Mouse (Mus musculus): Measurements from ENCODE around the gene Usf2. TPM values are rescaled to one million over a fixed set of nuclear protein-coding genes. Genes with fewer than 3 reads are reported as not detected.

Usf2 gene
- polyA plus RNA-seq, 1 experiment from 2014 or later, result 12.4 TPM

- WGBS (ENCODE audit: insufficient replicate concordance), result 9% methylated on average over 41 of the region's 41 CpGs
- no peaks in the 10 kb centered on the region for H3K36me3 ChIP-seq (replicated peaks)
- H3K4me2 ChIP-seq, result peak overlapping the region; percentile 63
- peaks cover 27% of the 10 kb centered on the region for H3K27me3 ChIP-seq
- peak; percentile 24 for ATAC-seq (ENCODE audit: insufficient read depth)
- no peak overlapping the region for H3K27ac ChIP-seq (replicated peaks)
- peak overlapping the region; percentile 54 for H3K4me3 ChIP-seq (replicated peaks)
- 0 out of 2 replicates have a peak, but pooled peaks cover 14% of the 10 kb centered on the region for H3K4me1 ChIP-seq (replicated peaks)
- 0 out of 2 replicates have a peak overlapping the region, but pooled peaks have one; percentile 3 for H3K9ac ChIP-seq
- H3K9me3 ChIP-seq (replicated peaks), result no peaks in the 10 kb centered on the region
Observed at GRCm38 (mm10) chr7:30972426-30973250, 16.0 kb upstream of the Usf2 start.

- H3K36me3 ChIP-seq (replicated peaks), result no peaks in the 10 kb centered on the region
- H3K27me3 ChIP-seq, result peaks cover 27% of the 10 kb centered on the region
- ATAC-seq (ENCODE audit: insufficient read depth), result no peak
- H3K27ac ChIP-seq (replicated peaks), result no peak overlapping the region
- H3K9me3 ChIP-seq (replicated peaks), result no peaks in the 10 kb centered on the region
- 0 out of 2 replicates have a peak, but pooled peaks cover 14% of the 10 kb centered on the region for H3K4me1 ChIP-seq (replicated peaks)
- H3K4me3 ChIP-seq (replicated peaks), result no peak overlapping the region
- WGBS (ENCODE audit: insufficient replicate concordance), result 79% methylated on average over 15 of the region's 15 CpGs
- H3K9ac ChIP-seq, result no peak overlapping the region
- peak overlapping the region; percentile 63; the same call in 1 of the 2 replicates for H3K4me2 ChIP-seq
Observed at GRCm38 (mm10) chr7:30971901-30972300, 15.3 kb upstream of the Usf2 start.

DNA sequence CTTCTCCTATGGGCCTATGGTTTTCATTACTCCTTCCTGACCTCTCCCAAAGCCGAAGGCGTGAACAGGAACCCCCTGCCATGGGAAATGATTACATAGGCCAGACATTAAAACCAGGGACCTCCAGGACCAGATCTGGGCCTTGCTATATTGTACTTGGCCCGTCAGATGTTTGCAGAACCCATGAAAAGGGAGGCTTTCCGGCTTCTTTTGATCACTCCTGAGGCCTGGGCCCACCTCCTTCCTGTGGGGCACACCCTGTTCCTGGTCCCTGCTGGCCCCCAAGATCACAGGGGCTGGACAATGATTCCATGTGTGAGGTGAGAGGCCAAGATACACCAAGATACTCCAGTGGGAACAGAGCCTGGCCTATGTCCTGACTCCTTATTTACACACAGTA, 12.6 kb upstream of the Usf2 start:
- 0 out of 2 replicates have a peak, but pooled peaks cover 11% of the 10 kb centered on the region for H3K4me1 ChIP-seq (replicated peaks)
- no peak overlapping the region for H3K27ac ChIP-seq (replicated peaks)
- no peaks in the 10 kb centered on the region for H3K9me3 ChIP-seq (replicated peaks)
- H3K9ac ChIP-seq, result no peak overlapping the region
- WGBS (ENCODE audit: insufficient replicate concordance), result 73% methylated on average over 4 of the region's 4 CpGs
- H3K4me3 ChIP-seq (replicated peaks), result no peak overlapping the region
- no peak overlapping the region for H3K4me2 ChIP-seq
- no peak for ATAC-seq (ENCODE audit: insufficient read depth)
- peaks cover 27% of the 10 kb centered on the region for H3K27me3 ChIP-seq
- H3K36me3 ChIP-seq (replicated peaks), result no peaks in the 10 kb centered on the region

DNA sequence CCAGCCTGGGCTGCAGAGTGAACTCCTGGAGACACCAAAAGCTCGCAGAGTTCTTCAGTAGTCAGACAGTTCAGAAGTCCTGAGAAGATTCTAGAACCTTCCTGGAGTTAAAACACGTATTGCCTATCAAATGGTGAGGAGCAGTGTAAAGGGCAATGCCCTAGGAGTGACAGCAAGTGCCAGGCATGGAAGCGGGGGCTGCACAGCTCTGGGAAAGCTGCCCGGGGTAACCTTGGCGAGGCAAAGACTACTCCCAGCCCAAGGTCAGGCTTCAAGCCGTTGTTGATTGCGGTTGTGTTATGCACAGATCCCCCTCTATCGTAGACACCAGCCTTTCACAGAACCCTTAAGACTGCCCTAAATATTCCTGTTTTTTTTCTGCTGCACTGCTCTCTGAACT, 12.0 kb upstream of the Usf2 start:
- no peak overlapping the region for H3K4me3 ChIP-seq (replicated peaks)
- 73% methylated on average over 8 of the region's 8 CpGs for WGBS (ENCODE audit: insufficient replicate concordance)
- H3K36me3 ChIP-seq (replicated peaks), result no peaks in the 10 kb centered on the region
- no peak overlapping the region for H3K9ac ChIP-seq
- peaks cover 12% of the 10 kb centered on the region; the same call in 1 of the 2 replicates for H3K4me1 ChIP-seq (replicated peaks)
- H3K27me3 ChIP-seq, result peaks cover 25% of the 10 kb centered on the region
- no peak overlapping the region for H3K4me2 ChIP-seq
- H3K9me3 ChIP-seq (replicated peaks), result no peaks in the 10 kb centered on the region
- no peak overlapping the region for H3K27ac ChIP-seq (replicated peaks)
- no peak for ATAC-seq (ENCODE audit: insufficient read depth)

- H3K27ac ChIP-seq (replicated peaks), result no peak overlapping the region
- no peak for ATAC-seq (ENCODE audit: insufficient read depth)
- WGBS (ENCODE audit: insufficient replicate concordance), result 44% methylated on average over 3 of the region's 3 CpGs
- no peak overlapping the region for H3K9ac ChIP-seq
- no peaks in the 10 kb centered on the region for H3K36me3 ChIP-seq (replicated peaks)
- peaks cover 6% of the 10 kb centered on the region for H3K27me3 ChIP-seq
- H3K4me1 ChIP-seq (replicated peaks), result peaks cover 7% of the 10 kb centered on the region; the same call in 1 of the 2 replicates
- no peaks in the 10 kb centered on the region for H3K9me3 ChIP-seq (replicated peaks)
- H3K4me2 ChIP-seq, result no peak overlapping the region
- no peak overlapping the region for H3K4me3 ChIP-seq (replicated peaks)
Observed at GRCm38 (mm10) chr7:30966657-30967056, 10.1 kb upstream of the Usf2 start.

DNA sequence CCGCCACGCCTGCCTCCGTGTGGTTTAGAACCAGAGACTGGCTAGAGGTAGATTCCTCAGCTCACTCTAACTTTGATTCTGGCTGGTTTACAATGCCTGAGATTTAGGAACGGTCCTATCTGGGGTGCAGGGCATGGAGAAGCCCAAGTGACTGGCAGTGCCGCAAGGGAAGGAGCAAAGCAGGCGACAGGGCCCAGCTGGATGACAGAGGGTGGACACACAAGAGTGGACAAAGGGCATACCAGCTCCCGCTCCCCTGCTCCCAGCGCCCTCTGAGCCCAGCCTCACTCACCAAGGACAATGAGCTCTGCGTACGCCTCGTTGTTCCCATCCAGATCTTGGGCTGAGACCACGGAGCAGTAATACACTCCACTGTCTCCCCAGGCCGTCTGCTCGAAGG, 9.1 kb upstream of the Usf2 start:
- H3K9ac ChIP-seq, result no peak overlapping the region
- peaks cover 7% of the 10 kb centered on the region; the same call in 1 of the 2 replicates for H3K4me1 ChIP-seq (replicated peaks)
- no peak for ATAC-seq (ENCODE audit: insufficient read depth)
- H3K36me3 ChIP-seq (replicated peaks), result no peaks in the 10 kb centered on the region
- H3K27ac ChIP-seq (replicated peaks), result no peak overlapping the region
- H3K27me3 ChIP-seq, result peaks cover 2% of the 10 kb centered on the region; the same call in 1 of the 2 replicates
- no peak overlapping the region for H3K4me3 ChIP-seq (replicated peaks)
- no peaks in the 10 kb centered on the region for H3K9me3 ChIP-seq (replicated peaks)
- WGBS (ENCODE audit: insufficient replicate concordance), result 71% methylated on average over 14 of the region's 14 CpGs
- no peak overlapping the region for H3K4me2 ChIP-seq

GRCm38 (mm10) chr7:30964366-30964765, 7.8 kb upstream of the Usf2 start:
- Histone ChIP-seq H3K9ac (no peak overlapping the region), H3K36me3 (replicated peaks) (no peaks in the 10 kb centered on the region)
- no peak for ATAC-seq (ENCODE audit: insufficient read depth)

DNA sequence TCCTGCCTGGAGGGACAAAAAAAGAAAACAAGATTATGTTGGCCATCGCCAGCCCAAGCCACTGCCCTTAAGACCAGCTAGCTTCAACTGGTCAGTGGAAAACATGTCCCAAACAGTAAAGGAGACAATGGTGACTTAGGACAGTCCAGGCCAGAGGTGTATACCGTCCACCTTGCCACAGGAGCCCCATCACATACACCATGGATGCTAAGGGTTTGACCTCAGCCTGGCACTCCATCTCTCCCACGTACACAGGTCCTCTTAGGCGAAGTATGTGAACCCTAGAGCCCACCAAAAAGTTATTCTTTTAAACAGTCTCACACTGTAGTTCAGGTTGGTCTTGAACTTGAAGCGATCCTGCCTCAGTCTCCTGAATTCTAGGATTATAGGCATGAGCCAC, 6.3 kb upstream of the Usf2 start:
- WGBS (ENCODE audit: insufficient replicate concordance), result 63% methylated on average over 5 of the region's 5 CpGs
- peaks cover 11% of the 10 kb centered on the region; the same call in 1 of the 2 replicates for H3K36me3 ChIP-seq (replicated peaks)
- no peaks in the 10 kb centered on the region for H3K9me3 ChIP-seq (replicated peaks)
- no peak overlapping the region for H3K9ac ChIP-seq
- no peaks in the 10 kb centered on the region for H3K27me3 ChIP-seq
- H3K4me2 ChIP-seq, result no peak overlapping the region
- no peak overlapping the region for H3K27ac ChIP-seq (replicated peaks)
- no peak overlapping the region for H3K4me3 ChIP-seq (replicated peaks)
- peaks cover 22% of the 10 kb centered on the region for H3K4me1 ChIP-seq (replicated peaks)
- no peak for ATAC-seq (ENCODE audit: insufficient read depth)

More at GRCm38 (mm10) chr7:30964366-30964765, 7.8 kb upstream of the Usf2 start:
- Histone ChIP-seq H3K27ac (replicated peaks) (no peak overlapping the region), H3K4me2 (no peak overlapping the region), H3K4me3 (replicated peaks) (no peak overlapping the region), H3K27me3 (no peaks in the 10 kb centered on the region), H3K9me3 (replicated peaks) (no peaks in the 10 kb centered on the region), H3K4me1 (replicated peaks) (peaks cover 10% of the 10 kb centered on the region; the same call in 1 of the 2 replicates)
- WGBS (ENCODE audit: insufficient replicate concordance), result 72% methylated on average over 7 of the region's 7 CpGs

- Histone ChIP-seq H3K4me3 (replicated peaks) (no peak overlapping the region), H3K27me3 (no peaks in the 10 kb centered on the region), H3K27ac (replicated peaks) (no peak overlapping the region), H3K36me3 (replicated peaks) (peaks cover 19% of the 10 kb centered on the region), H3K4me2 (no peak overlapping the region), H3K9ac (no peak overlapping the region), H3K9me3 (replicated peaks) (no peaks in the 10 kb centered on the region), H3K4me1 (replicated peaks) (peaks cover 35% of the 10 kb centered on the region)
- no peak for ATAC-seq (ENCODE audit: insufficient read depth)
- WGBS (ENCODE audit: insufficient replicate concordance), result 71% methylated on average over 6 of the region's 6 CpGs
Observed at GRCm38 (mm10) chr7:30959786-30960349, 3.3 kb upstream of the Usf2 start.

DNA sequence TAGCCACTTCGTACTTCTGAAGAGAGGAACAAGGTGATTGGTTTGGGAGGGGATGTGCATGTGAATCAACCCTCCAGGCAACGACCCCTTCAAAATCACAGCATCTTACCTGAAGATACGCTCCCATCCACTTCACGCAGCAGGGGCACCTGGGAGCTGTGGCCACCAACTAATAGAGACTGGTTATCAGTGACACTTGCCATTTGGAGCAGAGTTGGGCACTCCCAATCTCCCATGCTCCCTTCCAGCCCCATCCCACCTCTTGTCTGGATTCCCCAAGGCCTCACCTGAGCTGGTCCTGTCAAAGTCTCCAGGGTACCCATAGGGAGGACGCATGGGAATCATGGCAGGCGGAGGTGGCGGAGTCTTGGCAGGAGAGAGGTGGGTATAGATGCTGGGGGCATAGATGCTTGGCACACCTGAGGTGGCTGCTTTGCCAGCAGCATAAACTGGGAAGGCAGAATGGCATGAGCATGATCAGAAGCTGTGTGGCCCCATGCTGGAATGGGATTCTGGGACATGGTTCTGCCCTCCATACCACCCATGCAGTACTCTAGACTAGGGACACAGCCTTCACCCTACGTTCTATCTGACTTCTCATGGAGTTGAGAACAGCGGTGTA, 2.4 kb upstream of the Usf2 start:
- Histone ChIP-seq H3K4me3 (replicated peaks) (no peak overlapping the region), H3K9me3 (replicated peaks) (no peaks in the 10 kb centered on the region), H3K4me2 (no peak overlapping the region), H3K36me3 (replicated peaks) (peaks cover 28% of the 10 kb centered on the region), H3K27me3 (no peaks in the 10 kb centered on the region), H3K27ac (replicated peaks) (no peak overlapping the region), H3K4me1 (replicated peaks) (peaks cover 43% of the 10 kb centered on the region), H3K9ac (no peak overlapping the region)
- 93% methylated on average over 9 of the region's 9 CpGs for WGBS (ENCODE audit: insufficient replicate concordance)
- ATAC-seq (ENCODE audit: insufficient read depth), result no peak
